Mouse (Mus musculus): ENCODE results near the gene Plek. TPM values are rescaled to one million over a fixed set of nuclear protein-coding genes. Genes with fewer than 3 reads are reported as not detected.
A peak's percentile ranks its signal among the peaks of the same experiment; 100 is the strongest.
"Not testable (repeated sequence)": the region's sequence is repeated elsewhere in the genome, so short reads cannot be mapped to it uniquely, and the experiment has no call there.

The Plek gene
- polyA plus RNA-seq, 1 experiment from 2014 or later = 1.3 TPM

DNA sequence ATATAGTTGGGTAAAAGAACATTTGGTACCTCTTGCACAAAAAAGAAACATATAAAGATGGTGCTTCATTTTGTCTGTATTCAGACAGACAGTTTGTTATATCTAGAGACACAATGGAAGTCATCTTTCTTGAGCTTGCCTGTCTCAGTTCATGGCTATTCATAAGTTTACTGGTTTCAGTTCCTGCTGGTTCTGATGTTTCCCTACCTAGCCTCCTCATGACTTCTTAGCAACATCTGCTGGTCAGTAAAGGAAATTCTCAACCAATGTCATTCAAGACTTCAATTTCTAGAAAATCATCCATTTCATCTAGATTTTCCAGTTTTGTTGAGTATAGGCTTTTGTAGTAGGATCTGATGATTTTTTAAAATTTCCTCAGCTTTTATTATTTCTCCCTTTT is 39.2 kb downstream of the Plek start:
- Histone ChIP-seq H3K9me3 (ENCODE audit: control insufficient read depth) (no peaks in the 10 kb centered on the region), H3K36me3 (ENCODE audit: control insufficient read depth, insufficient read depth) (no peaks in the 10 kb centered on the region), H3K4me1 (replicated peaks; ENCODE audit: control insufficient read depth, insufficient read depth, low read length) (no peaks in the 10 kb centered on the region), H3K27ac (ENCODE audit: low read depth, low read length) (no peak overlapping the region), H3K4me3 (ENCODE audit: low read depth, low read length) (no peak overlapping the region), H3K9ac (ENCODE audit: low read depth, low read length) (no peak overlapping the region), H3K4me2 (replicated peaks; ENCODE audit: low read depth) (no peak overlapping the region), H3K27me3 (replicated peaks; ENCODE audit: control insufficient read depth, insufficient read depth, low read length) (no peaks in the 10 kb centered on the region)
- ATAC-seq = no peak
- peak; percentile 26; the same call in 1 of the 2 replicates for TF ChIP-seq CTCF (IDR thresholded peaks at IDR 0.05; ENCODE audit: low read depth)

DNA sequence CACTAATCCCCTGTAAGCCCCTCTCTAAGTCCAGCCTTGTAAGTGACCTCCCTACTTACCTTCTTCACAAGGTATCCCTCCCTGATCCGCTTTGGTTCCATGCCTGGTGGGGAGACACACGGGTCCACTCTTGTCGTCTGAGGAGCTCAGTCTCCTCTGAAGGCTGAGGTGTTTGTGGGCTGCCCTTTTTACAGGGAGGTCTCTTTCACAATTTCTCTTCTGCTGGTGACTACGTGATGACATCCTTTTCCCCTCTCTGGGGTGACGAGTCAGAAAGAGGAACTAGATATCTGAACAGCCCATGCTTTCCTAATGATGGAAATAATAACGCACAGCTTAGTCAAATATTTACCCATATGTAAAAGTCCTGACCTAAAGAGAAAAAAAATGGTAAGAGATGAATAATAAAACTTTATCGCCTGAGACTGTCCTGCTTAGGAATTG is 43.7 kb downstream of the Plek start:
- H3K9me3 ChIP-seq (ENCODE audit: control insufficient read depth) = no peaks in the 10 kb centered on the region
- H3K27ac ChIP-seq (ENCODE audit: low read depth, low read length) = no peak overlapping the region
- H3K27me3 ChIP-seq (replicated peaks; ENCODE audit: control insufficient read depth, insufficient read depth, low read length) = no peaks in the 10 kb centered on the region
- no peak overlapping the region for H3K4me3 ChIP-seq (ENCODE audit: low read depth, low read length)
- 43% methylated on average over 7 of the region's 7 CpGs for WGBS
- no peaks in the 10 kb centered on the region for H3K36me3 ChIP-seq (ENCODE audit: control insufficient read depth, insufficient read depth)
- no peak overlapping the region for H3K9ac ChIP-seq (ENCODE audit: low read depth, low read length)
- no peak for ATAC-seq
- no peak for TF ChIP-seq CTCF (IDR thresholded peaks at IDR 0.05; ENCODE audit: low read depth)
- H3K4me2 ChIP-seq (replicated peaks; ENCODE audit: low read depth) = no peak overlapping the region
- no peaks in the 10 kb centered on the region for H3K4me1 ChIP-seq (replicated peaks; ENCODE audit: control insufficient read depth, insufficient read depth, low read length)

DNA sequence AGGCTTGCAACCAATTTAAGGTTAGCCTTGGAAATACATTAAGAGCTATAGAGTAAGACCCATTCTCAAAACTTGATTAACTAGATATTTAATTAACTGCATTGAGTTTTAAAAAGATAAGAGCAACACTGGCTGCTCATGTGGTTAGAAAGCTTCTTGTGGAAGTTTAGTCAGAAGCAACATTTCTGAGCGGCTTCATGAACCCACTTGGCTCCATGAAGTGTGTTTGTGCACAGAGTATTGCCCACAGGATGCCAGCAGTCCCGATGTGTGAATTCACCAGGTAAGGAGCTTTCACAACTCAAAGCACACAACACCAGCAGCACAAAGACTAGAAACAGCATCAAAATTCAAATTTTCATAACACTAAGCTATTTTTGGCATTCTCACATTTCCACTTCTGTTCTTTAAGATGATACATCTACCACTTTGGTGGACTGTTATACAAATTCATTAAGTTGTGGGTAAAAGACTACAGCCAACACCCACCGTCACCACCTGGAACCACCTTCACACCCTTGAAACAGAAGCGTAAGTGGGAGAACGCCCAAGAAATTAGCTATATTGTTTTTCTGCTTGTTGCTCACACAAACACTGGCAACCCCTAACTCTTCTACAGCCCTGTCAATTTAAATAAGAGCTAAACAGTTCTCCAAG is 44.5 kb downstream of the Plek start:
- TF ChIP-seq CTCF (IDR thresholded peaks at IDR 0.05; ENCODE audit: low read depth) = no peak
- H3K27me3 ChIP-seq (replicated peaks; ENCODE audit: control insufficient read depth, insufficient read depth, low read length) = no peaks in the 10 kb centered on the region
- H3K36me3 ChIP-seq (ENCODE audit: control insufficient read depth, insufficient read depth) = no peaks in the 10 kb centered on the region
- WGBS = 85% methylated on average over 5 of the region's 5 CpGs
- no peak overlapping the region for H3K4me2 ChIP-seq (replicated peaks; ENCODE audit: low read depth)
- no peak for ATAC-seq
- no peak overlapping the region for H3K9ac ChIP-seq (ENCODE audit: low read depth, low read length)
- no peaks in the 10 kb centered on the region for H3K9me3 ChIP-seq (ENCODE audit: control insufficient read depth)
- no peak overlapping the region for H3K27ac ChIP-seq (ENCODE audit: low read depth, low read length)
- H3K4me1 ChIP-seq (replicated peaks; ENCODE audit: control insufficient read depth, insufficient read depth, low read length) = no peaks in the 10 kb centered on the region
- H3K4me3 ChIP-seq (ENCODE audit: low read depth, low read length) = no peak overlapping the region

DNA sequence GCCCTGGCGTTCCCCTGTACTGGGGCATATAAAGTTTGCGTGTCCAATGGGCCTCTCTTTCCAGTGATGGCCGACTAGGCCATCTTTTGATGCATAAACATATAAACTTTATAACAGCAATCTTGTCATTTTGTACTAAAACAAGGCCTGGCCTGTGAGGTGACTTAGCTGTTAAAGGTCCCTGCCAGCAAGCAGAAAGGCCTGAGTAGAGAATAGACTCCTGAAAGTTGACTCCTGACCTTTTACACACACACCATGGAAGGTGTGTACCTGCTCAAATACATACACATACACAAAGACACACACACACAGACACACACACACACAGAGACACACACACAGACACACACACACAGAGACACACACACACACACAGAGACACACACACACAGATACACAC is 45.7 kb downstream of the Plek start:
- H3K27ac ChIP-seq (ENCODE audit: low read depth, low read length); H3K9me3 ChIP-seq (ENCODE audit: control insufficient read depth); H3K4me3 ChIP-seq (ENCODE audit: low read depth, low read length); H3K27me3 ChIP-seq (replicated peaks; ENCODE audit: control insufficient read depth, insufficient read depth, low read length); ATAC-seq; H3K4me2 ChIP-seq (replicated peaks; ENCODE audit: low read depth); H3K36me3 ChIP-seq (ENCODE audit: control insufficient read depth, insufficient read depth); H3K9ac ChIP-seq (ENCODE audit: low read depth, low read length); H3K4me1 ChIP-seq (replicated peaks; ENCODE audit: control insufficient read depth, insufficient read depth, low read length): not testable (repeated sequence)
- 71% methylated on average over 2 of the region's 3 CpGs for WGBS

DNA sequence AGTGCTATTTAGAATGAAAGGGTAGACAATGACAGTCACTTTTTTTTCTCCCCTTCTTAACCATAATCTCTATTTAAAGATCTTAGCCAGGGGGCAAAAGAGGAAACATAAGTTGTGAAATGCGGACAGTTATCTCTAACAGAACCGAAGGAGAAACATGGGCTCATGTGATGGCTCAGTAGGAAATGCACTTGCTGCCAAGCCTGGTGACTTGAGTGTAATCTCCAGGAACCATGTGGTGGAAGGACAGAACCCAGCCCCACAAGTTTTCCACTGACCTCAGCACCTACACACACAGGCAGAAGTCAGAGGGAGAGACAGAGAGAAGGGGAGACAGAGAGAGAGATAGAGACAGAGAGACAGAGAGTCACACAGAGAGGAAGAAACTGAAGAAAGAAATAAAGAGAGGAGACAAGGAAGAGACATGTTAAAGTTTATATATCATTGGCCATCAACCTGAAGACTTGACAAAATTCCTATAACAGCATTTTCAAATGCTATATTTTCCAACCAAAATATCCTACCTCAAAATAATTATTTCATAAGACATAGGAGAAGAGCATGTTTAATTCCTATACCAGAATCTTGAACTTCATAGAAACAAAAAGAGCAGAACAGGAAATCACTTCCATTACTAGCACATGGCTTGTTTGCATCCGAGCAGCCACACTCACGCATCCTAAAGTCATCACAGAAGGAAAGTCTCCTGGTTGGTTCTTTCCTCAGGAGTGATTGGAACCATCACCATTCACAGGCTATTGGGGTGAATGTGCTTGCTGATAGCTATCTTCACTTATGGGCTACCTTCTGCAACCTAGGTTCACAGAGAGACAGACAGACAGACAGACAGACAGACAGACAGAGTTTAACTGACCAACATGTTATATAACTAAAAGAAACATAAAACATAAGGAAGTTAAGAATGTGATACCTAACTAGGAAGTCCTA is 47.0 kb downstream of the Plek start:
- 79% methylated on average over 4 of the region's 4 CpGs for WGBS
- H3K27ac ChIP-seq (ENCODE audit: low read depth, low read length) = no peak overlapping the region
- TF ChIP-seq CTCF (IDR thresholded peaks at IDR 0.05; ENCODE audit: low read depth) = no peak
- no peaks in the 10 kb centered on the region for H3K4me1 ChIP-seq (replicated peaks; ENCODE audit: control insufficient read depth, insufficient read depth, low read length)
- H3K9ac ChIP-seq (ENCODE audit: low read depth, low read length) = no peak overlapping the region
- H3K36me3 ChIP-seq (ENCODE audit: control insufficient read depth, insufficient read depth) = no peaks in the 10 kb centered on the region
- H3K4me2 ChIP-seq (replicated peaks; ENCODE audit: low read depth) = no peak overlapping the region
- no peak overlapping the region for H3K4me3 ChIP-seq (ENCODE audit: low read depth, low read length)
- no peak for ATAC-seq
- H3K27me3 ChIP-seq (replicated peaks; ENCODE audit: control insufficient read depth, insufficient read depth, low read length) = no peaks in the 10 kb centered on the region
- H3K9me3 ChIP-seq (ENCODE audit: control insufficient read depth) = no peaks in the 10 kb centered on the region

DNA sequence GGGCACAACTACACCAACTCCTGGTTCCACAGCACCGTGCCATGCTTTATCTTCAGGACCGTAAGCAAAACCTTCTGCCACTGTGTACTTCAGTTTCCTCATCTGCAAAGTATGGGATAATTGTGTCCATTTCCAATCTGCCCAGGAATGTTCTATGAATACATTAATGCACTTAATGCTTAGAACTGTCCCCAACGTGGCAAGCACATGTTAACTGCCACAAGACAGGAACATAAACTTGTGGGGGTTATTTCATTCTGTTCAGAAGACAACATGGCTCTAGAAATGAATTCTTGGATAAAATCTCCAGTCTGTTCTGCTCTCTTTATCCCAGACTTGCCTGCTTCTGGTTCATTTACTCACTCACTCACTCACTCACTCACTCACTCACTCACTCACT is 48.4 kb downstream of the Plek start:
- H3K9me3 ChIP-seq (ENCODE audit: control insufficient read depth) = no peaks in the 10 kb centered on the region
- TF ChIP-seq CTCF (IDR thresholded peaks at IDR 0.05; ENCODE audit: low read depth) = no peak
- H3K9ac ChIP-seq (ENCODE audit: low read depth, low read length) = no peak overlapping the region
- 72% methylated on average over 3 of the region's 3 CpGs for WGBS
- H3K4me3 ChIP-seq (ENCODE audit: low read depth, low read length) = no peak overlapping the region
- no peak overlapping the region for H3K4me2 ChIP-seq (replicated peaks; ENCODE audit: low read depth)
- no peaks in the 10 kb centered on the region for H3K4me1 ChIP-seq (replicated peaks; ENCODE audit: control insufficient read depth, insufficient read depth, low read length)
- no peaks in the 10 kb centered on the region for H3K36me3 ChIP-seq (ENCODE audit: control insufficient read depth, insufficient read depth)
- no peak overlapping the region for H3K27ac ChIP-seq (ENCODE audit: low read depth, low read length)
- no peaks in the 10 kb centered on the region for H3K27me3 ChIP-seq (replicated peaks; ENCODE audit: control insufficient read depth, insufficient read depth, low read length)
- no peak for ATAC-seq
